Mouse (Mus musculus) cerebellum, adult 18-20 months (tissue): Measurements from ENCODE around the gene Cpne5.
A peak's percentile ranks its signal among the peaks of the same experiment; 100 is the strongest.
"Not testable (repeated sequence)": the region's sequence is repeated elsewhere in the genome, so short reads cannot be mapped to it uniquely, and the experiment has no call there.

ENCODE experiments used
- DNase-seq, 2 experiments: peaks; one replicate each; pipeline ENCODE4 v3.0.0; 2021

Cpne5 gene

GRCm38 (mm10) chr17:29256507-29256906, 18.5 kb upstream of the Cpne5 start:
- DNase-seq = no peak

GRCm38 (mm10) chr17:29254784-29255183, 16.8 kb upstream of the Cpne5 start:
- not testable (repeated sequence) for DNase-seq

GRCm38 (mm10) chr17:29253684-29254083, 15.7 kb upstream of the Cpne5 start:
- DNase-seq = no peak

GRCm38 (mm10) chr17:29253236-29253635, 15.3 kb upstream of the Cpne5 start:
- DNase-seq = no peak

GRCm38 (mm10) chr17:29251608-29252390, 13.8 kb upstream of the Cpne5 start:
- DNase-seq = no peak

- DNase-seq = not testable (repeated sequence)
Measured at GRCm38 (mm10) chr17:29251006-29251405, 13.0 kb upstream of the Cpne5 start.

GRCm38 (mm10) chr17:29249512-29249911, 11.5 kb upstream of the Cpne5 start:
- DNase-seq = peak; percentile 21 to 31

GRCm38 (mm10) chr17:29247881-29248280, 9.9 kb upstream of the Cpne5 start:
- DNase-seq = no peak

GRCm38 (mm10) chr17:29246602-29247001, 8.6 kb upstream of the Cpne5 start:
- DNase-seq = peak; percentile 43 to 56

GRCm38 (mm10) chr17:29245725-29246124, 7.8 kb upstream of the Cpne5 start:
- no peak for DNase-seq

- DNase-seq = no peak
Measured at GRCm38 (mm10) chr17:29244912-29245311, 6.9 kb upstream of the Cpne5 start.

- DNase-seq = no peak
Measured at GRCm38 (mm10) chr17:29238421-29238945, 516 bp upstream of the Cpne5 start.

- DNase-seq = no peak
Measured at GRCm38 (mm10) chr17:29237267-29237771, 648 bp downstream of the Cpne5 start.

- DNase-seq = no peak
Measured at GRCm38 (mm10) chr17:29236111-29236510, 1.9 kb downstream of the Cpne5 start.

- DNase-seq = peak in 1 of 2 experiments; percentile 10
Measured at GRCm38 (mm10) chr17:29231109-29231508, 6.9 kb downstream of the Cpne5 start.

- no peak for DNase-seq
Measured at GRCm38 (mm10) chr17:29220631-29221030, 17.3 kb downstream of the Cpne5 start.

GRCm38 (mm10) chr17:29218017-29218416, 19.9 kb downstream of the Cpne5 start:
- DNase-seq = no peak

- DNase-seq = no peak
Measured at GRCm38 (mm10) chr17:29216078-29216477, 21.9 kb downstream of the Cpne5 start.

- DNase-seq = no peak
Measured at GRCm38 (mm10) chr17:29214655-29215054, 23.3 kb downstream of the Cpne5 start.

- DNase-seq = no peak
Measured at GRCm38 (mm10) chr17:29214193-29214456, 23.8 kb downstream of the Cpne5 start.

- DNase-seq = no peak
Measured at GRCm38 (mm10) chr17:29213381-29214192, 24.4 kb downstream of the Cpne5 start.

GRCm38 (mm10) chr17:29211836-29212235, 26.1 kb downstream of the Cpne5 start:
- no peak for DNase-seq

GRCm38 (mm10) chr17:29210037-29210436, 27.9 kb downstream of the Cpne5 start:
- no peak for DNase-seq

- DNase-seq = no peak
Measured at GRCm38 (mm10) chr17:29206052-29206451, 31.9 kb downstream of the Cpne5 start.
